Mouse (Mus musculus) heart, adult 2 months (tissue): ENCODE measurements around the gene Ngf.

Experiments used
- CTCF ChIP-seq: fragments of 200-600 bp; IDR thresholded peaks from 2 replicates; pipeline ENCODE4 v1.8.1; 2022; ENCODE audit warnings: antibody characterized with exemption, mild to moderate bottlenecking, moderate library complexity
- EP300 ChIP-seq: fragments of 200-500 bp; IDR thresholded peaks from 2 replicates; pipeline ENCODE4 v1.6.1; 2011; ENCODE audit warnings: low read depth, low read length, control low read depth; ENCODE audit not compliant: insufficient read depth
- POLR2A ChIP-seq: fragments of 200-500 bp; IDR thresholded peaks from 2 replicates; pipeline ENCODE4 v1.6.1; 2011; ENCODE audit warnings: mild to moderate bottlenecking, low read depth, low read length, control low read depth; ENCODE audit not compliant: insufficient read depth

DNA sequence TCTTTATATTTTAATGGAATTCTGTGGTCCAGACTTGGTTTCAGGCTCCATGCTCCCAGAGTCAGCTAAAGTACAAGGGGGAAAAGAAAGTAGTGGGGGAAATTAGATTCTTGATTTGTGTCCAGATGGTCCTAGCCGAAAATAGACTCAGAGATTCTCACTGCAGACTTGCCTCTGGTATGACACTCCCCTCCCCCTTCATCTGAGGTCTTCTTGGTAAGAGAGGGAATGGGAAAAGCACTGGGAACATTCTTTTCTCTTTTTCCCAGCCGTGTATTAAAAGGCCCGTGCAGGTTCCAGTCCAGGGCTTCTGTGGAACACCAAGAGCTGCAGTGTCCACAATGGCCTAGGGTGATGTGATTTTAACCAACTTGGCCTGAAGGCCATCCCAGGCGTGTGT, 23.0 kb upstream of the Ngf start:
- TF ChIP-seq CTCF, result no peak
- TF ChIP-seq POLR2A, result no peak
- no peak for TF ChIP-seq EP300
